Mouse (Mus musculus): ENCODE data around the gene Pgp.

Pgp gene

DNA sequence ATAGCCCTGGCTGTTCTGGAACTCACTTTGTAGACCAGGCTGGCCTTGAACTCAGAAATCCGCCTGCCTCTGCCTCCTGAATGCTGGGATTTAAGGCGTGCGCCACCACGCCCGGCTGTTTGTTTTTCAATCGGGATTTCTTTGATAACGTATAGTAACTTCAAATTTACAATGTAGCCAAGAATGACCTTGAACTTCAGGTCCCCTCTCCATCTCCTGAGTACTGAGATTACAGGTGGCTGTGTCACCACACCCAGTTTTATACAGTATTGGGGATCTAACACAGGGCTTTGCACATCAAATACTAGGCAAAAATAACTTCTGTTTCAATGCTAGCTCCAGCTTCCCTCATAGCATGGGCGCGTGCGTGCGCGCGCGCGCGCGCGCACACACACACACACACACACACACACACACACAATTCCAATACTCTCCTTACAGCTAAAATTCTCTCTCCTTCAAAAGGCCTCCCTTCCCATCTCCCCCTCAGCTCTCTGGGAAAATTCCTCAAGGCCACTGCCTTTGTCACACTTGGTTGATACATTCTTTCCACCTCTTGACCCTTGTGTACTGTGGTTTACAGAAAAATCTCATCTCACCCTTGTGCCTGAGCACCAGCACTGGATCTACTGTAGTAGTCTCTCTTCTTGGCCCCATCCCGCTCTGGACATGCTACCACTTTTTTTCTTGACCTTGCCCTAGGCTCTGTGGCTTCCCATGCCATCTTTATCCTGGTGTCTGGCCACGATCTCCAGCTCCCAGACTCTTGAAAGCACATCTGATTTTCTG, 11.0 kb downstream of the Pgp start:
- DNase-seq (ENCODE audit: low read depth, low spot score) = peak; percentile 60

DNA sequence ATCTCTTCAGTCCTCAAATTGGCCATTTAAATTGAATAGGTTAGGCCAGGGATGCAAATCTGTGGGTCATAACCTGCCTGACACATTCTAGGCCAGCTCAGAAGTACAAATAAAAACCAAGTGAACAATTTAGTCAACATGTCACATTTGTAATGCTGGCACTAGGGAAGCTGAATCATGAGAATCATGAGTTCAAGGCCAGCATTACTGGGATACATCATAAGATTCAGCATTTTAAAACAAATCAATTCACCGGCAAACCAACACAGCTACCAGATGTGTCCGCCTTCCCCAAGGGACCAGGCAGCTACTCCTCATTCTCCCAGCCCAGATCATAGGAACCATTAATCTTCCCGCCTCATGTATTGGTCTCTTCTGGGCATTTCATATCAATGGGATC, 13.3 kb downstream of the Pgp start:
- no peak for DNase-seq (ENCODE audit: low read depth, low spot score)

DNA sequence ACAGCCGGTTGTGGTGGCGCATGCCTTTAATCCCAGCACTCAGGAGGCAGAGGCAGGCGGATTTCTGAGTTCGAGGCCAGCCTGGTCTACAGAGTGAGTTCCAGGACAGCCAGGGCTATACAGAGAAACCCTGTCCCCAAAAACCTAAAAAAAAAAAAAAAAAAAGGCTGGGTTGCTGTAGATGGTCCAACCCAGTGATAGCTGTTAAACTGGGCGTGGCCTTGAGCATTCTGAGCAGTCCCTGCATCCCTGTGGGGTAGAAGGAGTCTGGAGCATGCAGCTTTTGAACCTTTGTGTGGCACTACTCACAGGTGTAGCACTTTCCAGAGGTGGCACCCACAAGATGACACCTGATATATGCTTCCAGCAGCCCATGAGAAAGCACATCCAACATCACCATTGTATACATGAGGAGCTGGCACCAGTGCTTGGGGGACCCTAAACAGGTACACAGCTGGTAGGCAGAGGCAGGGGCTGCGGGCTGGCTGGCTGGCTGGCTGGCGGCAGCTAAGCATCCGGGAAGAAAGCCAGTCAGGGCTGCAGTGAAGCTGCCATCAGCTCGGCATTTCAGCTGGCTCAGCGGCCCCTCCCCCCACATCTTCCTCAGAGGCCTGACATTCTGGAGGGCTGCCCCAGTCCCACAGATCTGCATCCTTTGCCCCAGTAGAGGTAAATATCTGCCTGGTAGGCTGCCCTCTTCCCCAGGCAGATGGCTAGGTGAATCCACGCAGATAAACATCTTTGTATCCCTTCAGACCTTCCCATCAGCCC, 15.1 kb downstream of the Pgp start:
- DNase-seq (ENCODE audit: low read depth, low spot score) = peak; percentile 35

DNA sequence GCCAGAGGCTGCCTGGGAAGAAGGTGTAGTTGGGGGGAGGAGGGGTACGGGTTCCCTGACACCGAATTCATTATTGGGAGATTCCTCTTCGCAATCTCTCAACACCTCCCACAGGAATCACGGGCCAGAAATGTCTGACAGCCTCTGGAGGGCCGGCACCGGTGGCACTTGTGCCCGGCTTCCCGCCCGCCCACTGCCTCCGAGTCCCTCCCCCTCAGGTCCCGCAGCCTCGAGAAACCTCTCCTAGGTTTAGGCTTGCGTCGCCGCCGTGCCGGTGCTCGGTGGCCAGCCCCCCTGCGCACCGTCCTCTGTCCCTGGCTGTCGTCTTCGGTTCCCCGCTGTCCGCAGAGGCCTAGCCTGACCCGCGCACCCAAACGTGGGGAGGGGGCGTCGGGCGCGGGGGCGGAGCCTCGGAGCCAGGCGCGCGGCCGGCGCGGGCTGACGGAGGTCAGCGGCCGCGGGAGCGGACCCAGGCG, 18.0 kb downstream of the Pgp start, which contains the start of gene Caskin1:
Caskin1 (plus strand) TSS at position 416 of the 476 bp plus-strand sequence.
- DNase-seq (ENCODE audit: low read depth, low spot score) = peak; percentile 66

DNA sequence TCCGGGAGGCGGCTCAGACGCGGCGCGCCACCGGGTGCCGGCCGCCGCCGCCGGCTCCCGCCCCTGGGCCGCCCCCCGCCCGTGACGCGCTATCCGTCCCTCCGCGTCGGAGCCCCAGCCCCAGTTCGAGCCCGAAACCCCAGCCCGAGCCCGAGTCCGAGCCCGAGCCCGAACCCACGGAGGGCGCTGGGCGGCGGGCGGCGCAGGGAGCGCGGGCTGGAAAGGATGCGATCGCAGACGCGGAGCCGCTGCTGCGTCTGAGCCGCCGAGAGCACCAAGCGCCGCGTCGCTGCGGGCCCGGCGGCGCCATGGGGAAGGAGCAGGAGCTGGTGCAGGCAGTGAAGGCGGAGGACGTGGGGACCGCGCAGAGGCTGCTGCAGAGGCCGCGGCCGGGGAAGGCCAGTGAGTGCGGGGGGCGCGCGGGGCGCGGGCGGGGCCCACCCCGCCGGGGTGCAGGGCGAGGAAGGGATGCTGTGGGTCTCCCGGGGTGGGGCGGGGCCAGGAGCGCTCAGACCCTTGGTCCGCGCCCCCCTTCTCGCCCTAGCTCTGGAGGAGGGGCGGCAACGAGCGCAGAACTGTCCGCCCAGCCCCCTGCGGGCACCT, 18.6 kb downstream of the Pgp start:
- peak; percentile 71 for DNase-seq (ENCODE audit: low read depth, low spot score)

DNA sequence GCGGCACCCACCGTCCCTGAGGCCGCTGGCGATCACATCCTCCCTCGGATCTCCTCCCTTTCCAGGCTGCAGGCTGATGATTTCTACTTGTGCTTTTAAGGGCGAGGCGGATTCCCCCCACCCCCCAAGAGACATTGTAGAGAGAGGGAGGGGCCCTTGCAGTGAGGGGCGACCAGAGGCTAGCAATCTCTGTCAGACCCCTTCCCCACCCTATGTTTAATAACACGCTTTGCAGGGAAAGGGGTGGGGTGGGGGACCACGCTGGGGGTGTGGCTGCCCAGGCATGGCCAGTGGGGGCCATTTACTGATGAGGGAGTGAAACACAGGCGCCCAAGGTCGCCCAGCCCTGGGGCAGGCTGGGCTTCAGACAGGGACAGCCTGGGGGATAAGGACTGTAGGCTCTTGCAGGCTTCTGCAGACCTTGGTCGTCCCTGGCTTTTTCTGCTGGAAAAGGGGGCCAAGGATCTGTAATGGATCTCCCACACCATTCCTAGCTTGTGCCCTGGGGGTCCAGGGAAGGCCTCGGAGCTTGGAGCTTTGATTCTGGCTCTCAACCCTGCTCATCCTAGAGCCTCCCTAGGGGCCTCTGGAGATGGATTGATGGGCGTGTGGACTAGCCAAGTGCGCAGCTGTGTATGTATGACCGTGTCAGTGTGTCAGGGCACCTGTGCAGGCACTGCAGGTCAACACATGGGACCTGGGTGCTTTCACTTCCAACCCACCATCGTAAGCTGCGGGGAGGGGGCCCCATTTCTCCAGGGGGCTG, 19.3 kb downstream of the Pgp start:
- DNase-seq (ENCODE audit: low read depth, low spot score) = no peak

DNA sequence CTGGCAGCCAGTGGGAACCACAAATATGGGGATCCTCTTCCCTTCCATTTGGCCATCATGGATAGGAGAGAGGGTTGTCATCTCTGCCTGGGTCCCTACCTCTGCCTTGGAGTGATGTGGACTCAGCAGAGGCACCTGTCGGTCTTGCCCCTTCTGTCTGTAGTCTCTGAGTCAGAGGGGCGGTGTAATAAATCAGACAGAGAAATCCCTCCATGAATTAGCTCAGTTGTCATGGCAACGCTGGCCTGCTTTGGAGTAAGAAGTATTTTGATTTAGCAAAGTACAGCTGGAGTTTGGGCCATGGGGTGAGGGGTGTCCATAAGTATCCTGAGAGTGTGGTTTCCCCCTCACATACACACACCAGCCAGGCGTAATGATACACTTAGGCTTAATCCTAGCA, 20.2 kb downstream of the Pgp start:
- DNase-seq (ENCODE audit: low read depth, low spot score) = no peak

DNA sequence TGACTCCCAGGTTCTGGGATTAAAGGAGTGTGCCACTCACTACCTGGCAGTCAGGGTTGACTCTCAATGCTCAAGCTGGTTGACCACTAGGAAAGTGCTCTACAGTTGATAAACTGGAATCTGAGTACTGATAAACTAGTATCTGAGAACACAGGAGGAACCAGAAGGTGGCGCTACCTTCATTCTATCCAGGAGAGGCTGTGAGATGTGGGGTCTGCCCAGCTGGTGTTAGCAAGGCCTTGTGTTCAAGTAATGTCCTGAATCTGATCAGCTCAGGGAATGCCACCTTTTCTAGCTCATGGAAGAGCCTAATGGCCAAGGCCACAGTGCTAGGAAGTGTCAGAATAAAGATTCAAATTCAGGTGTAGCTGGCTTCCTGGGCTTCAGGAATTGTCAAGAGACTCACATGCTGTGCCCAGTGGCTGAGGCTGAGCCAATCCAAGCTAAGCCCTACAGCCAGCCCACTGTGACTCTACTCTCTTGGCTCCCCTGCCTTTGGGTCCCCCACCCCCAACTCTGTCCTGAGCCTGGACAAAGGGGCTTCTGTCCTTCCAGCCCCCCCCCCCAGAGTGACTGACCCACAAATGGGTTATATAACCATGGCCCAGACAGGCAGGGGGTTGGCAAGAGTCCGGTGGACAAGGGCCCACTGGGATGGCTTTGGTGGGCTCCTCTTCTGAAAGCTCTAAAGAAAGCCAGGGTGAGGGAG, 24.6 kb downstream of the Pgp start:
- DNase-seq (ENCODE audit: low read depth, low spot score) = peak; percentile 78

DNA sequence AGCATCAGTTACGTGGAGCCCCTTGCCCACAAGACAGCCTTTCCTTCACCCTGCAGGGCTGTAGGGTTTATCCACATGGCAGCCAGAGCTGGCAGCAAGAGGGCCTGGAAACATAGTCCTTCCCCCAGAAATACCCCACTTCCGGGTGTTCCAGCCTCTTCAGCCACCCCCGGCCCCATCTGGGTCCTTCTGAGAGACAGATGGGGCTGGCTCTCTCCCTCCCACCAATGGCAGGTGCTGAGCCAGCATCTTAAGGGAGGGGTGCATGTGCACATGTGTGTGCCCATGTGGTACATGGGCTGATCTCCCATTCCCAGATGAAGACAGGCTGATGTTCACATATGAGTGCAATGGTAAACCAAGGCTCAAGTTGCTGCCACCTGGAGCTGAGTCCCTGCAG, 25.3 kb downstream of the Pgp start:
- DNase-seq (ENCODE audit: low read depth, low spot score) = no peak

DNA sequence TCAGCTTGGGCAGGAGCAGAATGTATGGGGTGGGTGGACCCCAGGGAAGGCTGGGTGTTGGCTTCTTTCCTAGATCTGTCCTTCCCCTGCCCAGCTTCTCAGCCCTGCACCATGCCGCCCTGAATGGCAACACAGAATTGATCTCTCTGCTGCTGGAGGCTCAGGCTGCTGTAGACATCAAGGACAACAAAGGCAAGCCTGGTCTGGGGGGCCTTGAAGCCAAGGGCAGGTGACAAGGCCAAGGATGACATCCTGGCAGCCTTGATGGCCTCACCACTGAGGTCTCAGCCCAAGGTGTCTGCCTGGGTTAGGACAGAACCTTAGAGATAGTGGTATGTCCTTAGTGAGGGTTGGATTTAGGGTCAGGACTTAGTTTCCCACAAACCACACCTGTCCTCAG, 25.8 kb downstream of the Pgp start:
- DNase-seq (ENCODE audit: low read depth, low spot score) = no peak

DNA sequence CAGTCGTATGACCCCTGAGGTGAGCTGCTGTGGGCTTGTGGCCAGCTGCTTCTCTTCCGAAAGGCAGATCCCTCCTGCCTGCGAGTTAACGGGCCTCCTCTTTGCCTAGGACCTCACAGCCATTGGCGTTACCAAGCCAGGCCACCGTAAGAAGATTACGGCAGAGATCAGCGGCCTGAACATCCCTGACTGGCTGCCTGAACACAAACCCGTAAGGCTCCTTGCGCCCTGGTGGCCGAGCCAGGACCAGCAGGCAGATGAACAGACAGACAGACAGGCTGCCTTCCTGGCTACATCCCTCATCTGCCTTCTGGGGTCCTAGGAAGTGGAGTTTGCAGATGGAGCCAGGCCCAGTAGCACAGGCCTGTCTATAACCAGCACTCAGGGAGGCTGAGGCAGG, 32.0 kb downstream of the Pgp start:
- DNase-seq (ENCODE audit: low read depth, low spot score) = peak; percentile 76

DNA sequence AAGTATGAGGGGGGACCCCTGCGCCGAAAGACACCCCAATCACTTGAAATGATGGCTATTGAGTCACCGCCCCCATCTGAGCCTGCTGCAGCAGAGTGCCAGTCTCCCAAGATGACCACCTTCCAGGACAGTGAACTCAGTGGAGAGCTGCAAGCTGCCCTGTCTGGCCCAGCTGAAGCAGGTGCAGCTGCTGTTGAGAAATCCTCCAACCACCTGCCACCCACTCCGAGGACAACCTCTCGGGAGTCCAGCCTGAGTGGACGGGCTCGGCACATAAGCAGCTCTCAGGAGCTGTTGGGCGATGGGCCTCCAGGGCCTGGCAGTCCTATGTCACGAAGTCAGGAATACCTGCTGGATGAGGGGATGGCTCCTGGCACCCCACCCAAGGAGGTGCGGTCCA, 33.9 kb downstream of the Pgp start:
- no peak for DNase-seq (ENCODE audit: low read depth, low spot score)

DNA sequence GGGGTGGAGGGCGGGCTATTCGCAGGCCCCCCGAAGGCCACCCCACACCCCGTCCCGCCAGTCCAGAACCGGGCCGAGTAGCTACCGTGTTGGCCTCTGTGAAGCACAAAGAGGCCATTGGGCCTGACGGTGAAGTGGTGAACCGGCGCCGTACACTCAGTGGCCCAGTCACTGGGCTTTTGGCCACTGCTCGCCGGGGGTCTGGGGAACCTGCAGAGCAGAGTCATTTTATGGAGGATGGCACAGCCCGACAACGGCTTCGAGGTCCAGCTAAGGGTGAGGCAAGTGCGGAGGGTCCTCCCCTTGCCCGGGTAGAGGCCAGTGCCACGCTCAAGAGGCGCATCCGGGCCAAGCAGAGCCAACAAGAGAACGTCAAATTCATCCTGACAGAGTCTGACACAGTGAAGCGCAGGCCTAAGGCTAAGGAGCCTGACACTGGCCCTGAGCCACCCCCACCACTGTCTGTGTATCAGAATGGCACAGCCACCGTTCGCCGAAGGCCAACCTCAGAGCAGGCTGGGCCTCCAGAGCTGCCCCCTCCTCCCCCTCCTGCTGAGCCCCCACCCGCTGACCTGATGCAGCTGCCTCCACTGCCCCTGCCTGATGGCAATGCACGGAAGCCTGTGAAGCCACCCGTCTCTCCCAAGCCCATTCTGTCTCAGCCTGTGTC, 35.2 kb downstream of the Pgp start:
- DNase-seq (ENCODE audit: low read depth, low spot score) = no peak

DNA sequence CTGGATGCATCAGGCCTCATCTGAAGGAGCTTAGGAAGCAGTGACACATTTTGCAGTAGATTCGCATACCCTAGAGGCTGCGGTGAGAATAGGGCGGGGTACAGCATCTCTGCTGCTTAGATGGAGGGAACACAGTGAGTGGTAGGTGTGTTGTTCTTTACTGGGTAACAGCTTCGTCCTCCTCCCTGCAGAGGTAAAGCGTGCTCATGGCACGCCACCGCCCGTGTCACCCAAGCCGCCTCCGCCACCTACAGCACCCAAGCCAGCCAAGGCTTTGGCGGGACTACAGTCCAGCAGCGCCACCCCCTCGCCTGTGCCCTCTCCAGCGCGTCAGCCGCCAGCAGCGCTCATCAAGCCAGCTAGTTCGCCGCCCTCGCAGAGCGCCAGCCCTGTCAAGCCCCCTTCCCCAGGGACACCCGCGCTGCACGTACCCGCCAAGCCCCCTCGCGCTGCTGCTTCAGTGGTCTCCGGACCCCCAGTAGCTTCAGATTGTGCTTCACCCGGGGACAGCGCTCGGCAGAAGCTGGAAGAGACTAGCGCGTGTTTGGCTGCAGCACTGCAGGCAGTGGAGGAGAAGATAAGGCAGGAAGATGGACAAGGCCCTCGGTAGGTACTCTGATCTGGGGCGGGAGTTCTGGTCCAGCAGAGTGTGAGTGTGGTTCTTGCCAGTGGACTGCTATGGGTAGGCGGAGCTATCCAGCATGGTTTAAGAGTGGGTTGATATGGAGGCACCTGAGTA, 36.3 kb downstream of the Pgp start:
- DNase-seq (ENCODE audit: low read depth, low spot score) = peak; percentile 50

DNA sequence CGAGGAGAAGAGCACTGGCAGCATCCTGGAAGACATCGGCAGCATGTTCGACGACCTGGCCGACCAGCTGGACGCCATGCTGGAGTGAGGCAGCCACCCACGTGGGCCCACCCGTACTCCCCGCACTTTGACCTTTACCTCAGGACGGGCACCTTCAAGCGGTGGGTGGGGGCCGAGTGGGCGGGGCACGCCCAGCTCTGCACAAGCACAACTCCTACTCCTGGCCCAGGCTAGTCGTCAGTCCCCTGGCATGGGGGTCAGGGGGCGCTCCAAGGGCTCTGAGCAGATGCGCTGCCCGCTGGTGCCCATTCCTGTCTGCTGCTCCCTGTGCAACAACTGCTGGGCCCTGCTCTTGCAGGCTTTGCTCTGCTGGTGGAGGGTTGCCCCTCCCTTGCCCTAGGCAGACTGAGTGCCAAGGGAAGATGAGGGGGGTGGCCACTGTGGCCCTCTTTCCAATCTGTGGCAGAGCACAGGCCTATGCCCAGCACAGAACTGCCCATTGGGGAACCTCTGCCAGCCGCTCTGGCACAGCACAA, 37.0 kb downstream of the Pgp start:
- peak; percentile 67 for DNase-seq (ENCODE audit: low read depth, low spot score)

DNA sequence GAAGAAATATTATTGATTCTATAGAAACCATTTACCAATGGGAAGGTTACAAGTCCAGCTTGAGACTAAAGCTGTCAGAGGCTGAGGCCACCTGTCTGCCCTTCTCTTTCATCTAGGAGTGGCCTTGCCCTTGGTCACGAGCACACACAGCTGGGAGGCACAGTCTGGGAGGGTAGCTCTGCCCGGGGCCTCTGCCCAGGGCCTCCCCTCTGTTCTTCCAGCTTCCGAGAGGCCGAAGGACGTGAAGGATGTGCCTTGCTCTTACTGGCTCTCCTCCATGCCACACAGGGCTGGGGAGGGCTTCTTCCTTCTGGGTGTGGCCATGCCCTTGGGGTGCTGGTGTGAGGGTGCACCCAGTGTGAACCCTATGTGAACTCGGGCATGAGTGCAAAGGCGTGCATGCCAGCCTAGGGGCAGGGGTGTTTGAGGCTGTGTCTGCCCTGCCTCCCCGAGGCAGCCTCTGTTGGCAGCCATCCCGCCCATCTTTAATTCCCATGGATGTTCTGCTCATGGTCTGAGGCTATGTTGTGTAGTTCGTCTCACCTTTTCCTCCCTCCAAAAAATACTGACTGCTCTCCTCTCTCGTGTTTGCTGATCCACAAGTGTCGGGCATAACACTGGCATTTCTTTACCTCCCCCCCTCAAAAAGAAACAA, 37.7 kb downstream of the Pgp start:
- DNase-seq (ENCODE audit: low read depth, low spot score) = no peak

DNA sequence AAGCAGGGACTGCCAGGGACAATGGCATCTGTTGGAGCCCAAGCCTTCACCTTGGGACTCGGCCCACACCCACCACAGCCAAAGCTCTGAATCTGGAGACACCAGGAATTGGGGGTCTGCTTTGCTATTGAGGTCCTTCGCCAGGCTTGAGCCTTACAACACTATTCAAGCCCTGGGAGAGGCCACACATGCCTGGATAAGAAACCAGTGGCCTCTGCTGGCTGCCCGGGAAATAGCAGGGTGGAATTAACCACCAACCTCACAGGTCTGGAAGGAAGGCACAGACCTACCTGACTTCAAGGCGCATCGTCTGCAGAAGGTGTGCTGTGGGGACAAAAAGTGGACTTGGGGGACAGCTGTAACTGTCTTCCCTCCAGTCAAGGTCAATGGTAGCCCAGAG, 43.4 kb downstream of the Pgp start:
- DNase-seq (ENCODE audit: low read depth, low spot score) = peak; percentile 67

DNA sequence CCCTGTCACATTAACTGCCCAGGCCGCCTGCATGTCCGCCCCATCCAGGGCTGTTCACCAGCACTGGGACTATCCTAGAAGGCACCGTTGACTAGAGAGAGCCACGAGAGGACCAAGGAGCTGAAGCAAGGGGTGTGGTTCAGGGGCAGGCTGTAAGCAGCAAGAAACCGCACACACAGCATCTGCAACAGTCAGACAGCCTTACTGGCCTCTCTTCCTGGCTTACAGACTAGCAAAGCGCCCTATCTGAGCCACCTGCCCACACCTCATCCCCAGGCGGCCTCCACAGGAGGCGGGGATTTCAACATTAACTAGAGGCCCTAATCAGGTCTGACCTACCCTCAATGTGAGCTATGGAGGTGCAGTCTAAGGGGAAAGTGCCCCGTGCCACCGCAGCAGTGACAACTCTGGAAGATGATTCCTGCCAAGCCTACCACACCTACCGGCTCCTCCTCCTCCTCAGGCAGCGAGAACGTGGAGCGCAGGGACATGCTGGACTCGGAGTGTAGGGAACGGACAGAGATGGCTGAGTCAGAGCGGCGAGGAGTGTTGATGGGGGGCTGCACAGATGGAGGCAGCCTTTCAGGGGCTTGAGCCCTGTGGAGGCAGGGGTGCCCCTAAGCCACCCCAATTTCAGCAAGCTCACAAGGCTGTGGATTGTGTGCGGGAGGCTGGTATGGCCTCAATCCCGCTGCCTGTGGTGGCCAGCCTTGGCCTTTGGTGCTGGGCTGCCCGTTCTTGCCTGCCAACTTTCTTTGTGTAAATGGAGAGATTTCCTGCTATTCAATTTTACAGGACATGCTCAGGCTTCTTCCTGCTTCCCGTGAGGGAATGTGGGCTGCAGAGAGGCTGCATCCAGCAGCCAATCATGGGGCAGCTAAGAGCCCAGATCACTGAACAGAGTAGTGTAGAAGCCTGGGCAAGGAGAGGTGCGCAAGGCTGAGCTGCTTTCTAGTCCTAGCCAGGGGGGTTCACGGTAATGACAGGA, 44.4 kb downstream of the Pgp start:
- DNase-seq (ENCODE audit: low read depth, low spot score) = no peak
